Mouse (Mus musculus): ENCODE results near the gene Gpr84.

- TF ChIP-seq CTCF (IDR thresholded peaks at IDR 0.05; ENCODE audit: low read depth, low read length) (no peak), EP300 (IDR thresholded peaks at IDR 0.05; ENCODE audit: insufficient read depth, low read depth, low read length) (no peak), POLR2A (IDR thresholded peaks at IDR 0.05; ENCODE audit: insufficient read depth, low read length) (no peak)
Observed at GRCm38 (mm10) chr15:103285778-103286417, 24.5 kb downstream of the Gpr84 start.
